Mouse (Mus musculus) left cerebral cortex, postnatal 25 days (tissue): ENCODE data around the gene Slc7a4. TPM values are rescaled to one million over a fixed set of nuclear protein-coding genes. Genes with fewer than 3 reads are reported as not detected.
"Not testable (repeated sequence)": the region's sequence is repeated elsewhere in the genome, so short reads cannot be mapped to it uniquely, and the experiment has no call there.

Source experiments
- DNase-seq, 2 experiments: peaks; one replicate each; pipeline ENCODE4 v3.0.0; 2022; ENCODE audit warnings: low spot score in 2 of 2, mixed read lengths in 1 of 2
- intact Hi-C: fragments of 180-260 bp; cut with DNase I; formaldehyde crosslinking; loops from one replicate; pipeline ENCODE4 v1.15.1; 2025
- total RNA-seq, 2 experiments: library from RNA; stranded (reverse); gene quantifications; 2 replicates each; pipeline ENCODE4 v1.2.3; 2021

Slc7a4 gene
- 10 to 100 TPM; 83.2 to 87.4 TPM for total RNA-seq

- intact Hi-C loops = no loop called here
- no peak for DNase-seq
Observed at GRCm38 (mm10) chr16:17583064-17583463, at the start of gene Slc7a4. TSS of gene Slc7a4 (minus strand) at chr16:17583214.

- DNase-seq = peak in 1 of 2 experiments; percentile 42
- intact Hi-C loops = no loop called here
Observed at GRCm38 (mm10) chr16:17632580-17632979, 49.6 kb upstream of the Slc7a4 start.

GRCm38 (mm10) chr16:17626269-17626555, 43.2 kb upstream of the Slc7a4 start:
- peak in 1 of 2 experiments; percentile 58 for DNase-seq
- intact Hi-C loops = no loop called here

GRCm38 (mm10) chr16:17625488-17626268, 42.7 kb upstream of the Slc7a4 start:
- intact Hi-C loops = no loop called here
- DNase-seq = peak in 1 of 2 experiments; percentile 33

GRCm38 (mm10) chr16:17621936-17622335, 38.9 kb upstream of the Slc7a4 start:
- intact Hi-C loops = no loop called here
- no peak for DNase-seq

GRCm38 (mm10) chr16:17619198-17620105, 36.4 kb upstream of the Slc7a4 start, which contains the start of gene Smpd4:
TSS of gene Smpd4 (plus strand) at chr16:17619354.
- intact Hi-C loops = no loop called here
- peak; percentile 87 to 90 for DNase-seq

- DNase-seq = peak; percentile 48 to 56
- intact Hi-C loops = no loop called here
Observed at GRCm38 (mm10) chr16:17617922-17618565, 35.0 kb upstream of the Slc7a4 start.

- intact Hi-C loops = no loop called here
- DNase-seq = no peak
Observed at GRCm38 (mm10) chr16:17616212-17616611, 33.2 kb upstream of the Slc7a4 start.

- intact Hi-C loops = loop anchor here (2.0 kb wide), 1 partner anchor 56 kb away; no protein-coding TSS in a partner anchor
- DNase-seq = not testable (repeated sequence)
Observed at GRCm38 (mm10) chr16:17614740-17615139, 31.7 kb upstream of the Slc7a4 start.

GRCm38 (mm10) chr16:17611383-17611782, 28.4 kb upstream of the Slc7a4 start:
- intact Hi-C loops = no loop called here

GRCm38 (mm10) chr16:17605684-17606083, 22.7 kb upstream of the Slc7a4 start:
- peak in 1 of 2 experiments; percentile 70 for DNase-seq
- intact Hi-C loops = no loop called here

More at GRCm38 (mm10) chr16:17611383-17611782, 28.4 kb upstream of the Slc7a4 start:
- DNase-seq = peak in 1 of 2 experiments; percentile 80

GRCm38 (mm10) chr16:17604941-17605340, 21.9 kb upstream of the Slc7a4 start:
- no peak for DNase-seq
- intact Hi-C loops = no loop called here

GRCm38 (mm10) chr16:17600944-17601562, 18.0 kb upstream of the Slc7a4 start:
- intact Hi-C loops = no loop called here
- no peak for DNase-seq

- intact Hi-C loops = no loop called here
- DNase-seq = no peak
Observed at GRCm38 (mm10) chr16:17590731-17591130, 7.7 kb upstream of the Slc7a4 start.

- DNase-seq = no peak
- intact Hi-C loops = no loop called here
Observed at GRCm38 (mm10) chr16:17584555-17584954, 1.5 kb upstream of the Slc7a4 start.

GRCm38 (mm10) chr16:17576825-17577215, 6.2 kb downstream of the Slc7a4 start:
- no peak for DNase-seq
- intact Hi-C loops = loop anchor here (1.0 kb wide), 1 partner anchor 15 kb away; no protein-coding TSS in a partner anchor

- intact Hi-C loops = loop anchor here (1.0 kb wide), 1 partner anchor 14 kb away; no protein-coding TSS in a partner anchor
- DNase-seq = peak; percentile 81 to 86
Observed at GRCm38 (mm10) chr16:17575870-17576824, 6.9 kb downstream of the Slc7a4 start.

GRCm38 (mm10) chr16:17566186-17566585, 16.8 kb downstream of the Slc7a4 start:
- intact Hi-C loops = no loop called here
- no peak for DNase-seq
